Mouse (Mus musculus) lung, adult 2 months (tissue): ENCODE data around the gene Dhdh.

Experiments
- CTCF ChIP-seq: fragments of 200-500 bp; IDR thresholded peaks from 2 replicates; pipeline ENCODE4 v1.5.1; 2011; ENCODE audit warnings: mild to moderate bottlenecking, low read length, control low read depth; ENCODE audit not compliant: insufficient read depth
- POLR2A ChIP-seq: fragments of 200-500 bp; IDR thresholded peaks from 2 replicates; pipeline ENCODE4 v1.6.1; 2011; ENCODE audit warnings: low read depth, mild to moderate bottlenecking, control low read depth, low read length, borderline replicate concordance; ENCODE audit errors: extremely low read depth

DNA sequence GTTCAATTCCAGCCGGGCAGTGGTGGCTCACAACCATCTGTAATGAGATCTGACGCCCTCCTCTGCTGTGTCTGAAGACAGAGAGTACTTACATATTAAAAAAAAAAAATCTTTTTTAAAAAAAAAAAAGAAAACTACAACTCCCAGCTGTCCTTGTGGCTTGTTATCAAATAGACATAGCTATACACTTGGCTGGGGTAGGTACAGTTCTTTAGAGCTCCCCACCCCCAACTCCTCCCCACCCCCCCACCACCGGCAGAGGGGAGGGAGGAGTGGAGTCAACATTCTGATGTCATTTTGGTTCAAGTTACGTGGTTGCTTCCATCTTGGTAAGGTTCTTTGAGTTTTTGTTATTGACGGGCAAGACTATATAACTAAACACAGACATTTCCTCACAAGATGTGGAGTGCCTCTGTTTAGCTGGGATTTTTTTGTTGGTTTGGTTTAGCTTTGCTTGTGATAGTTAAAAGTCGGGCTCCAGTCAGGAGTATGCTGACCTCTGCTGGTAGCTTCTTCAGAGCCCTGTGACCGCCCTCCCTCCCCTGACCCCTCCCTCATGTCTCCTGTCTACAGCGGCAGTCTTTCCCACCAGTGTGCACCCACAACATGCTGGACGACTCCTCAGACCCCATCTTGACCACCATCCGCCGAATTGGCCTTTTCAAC, 41.1 kb downstream of the Dhdh start:
- no peak for TF ChIP-seq POLR2A
- peak; percentile 53 for TF ChIP-seq CTCF
